Mouse (Mus musculus): ENCODE data around the gene Tmco1. TPM values are rescaled to one million over a fixed set of nuclear protein-coding genes. Genes with fewer than 3 reads are reported as not detected.

Gene Tmco1
- polyA plus RNA-seq, 1 experiment from 2014 or later, result 65.7 TPM

Small RNA genes within 50 kb of the gene (microRNA-seq; reads per million reads assigned to microRNA genes)
- 4.0 reads per million, percentile 8 among the genes with 10 or more reads in this experiment for gene Gm25911
- gene Mir6347, result not detected

Other genes starting within 250 kb of the Tmco1 start
- gene Uck2, start 23.1 kb upstream of the Tmco1 start, polyA plus RNA-seq (2016; fragmentation: Nextera tagmentation; extraction: Ambion mirVana), result 120 and 128 TPM in 2 replicates
- 53.7 and 56.9 TPM in 2 replicates for gene Aldh9a1, start 41.6 kb downstream of the Tmco1 start, polyA plus RNA-seq (2016; fragmentation: Nextera tagmentation; extraction: Ambion mirVana)
- gene Mgst3, start 85.5 kb downstream of the Tmco1 start, polyA plus RNA-seq (2016; fragmentation: Nextera tagmentation; extraction: Ambion mirVana), result 52.1 and 53.1 TPM in 2 replicates
- gene Lrrc52, start 158.4 kb downstream of the Tmco1 start, polyA plus RNA-seq (2016; fragmentation: Nextera tagmentation; extraction: Ambion mirVana), result not detected in 2 replicates

All from embryonic facial prominence, embryonic 10.5 days (tissue).